Mouse (Mus musculus) megakaryocyte, embryonic 14.5 days (primary cell): ENCODE data around the gene Polr2l.

Experiments
- FLI1 ChIP-seq: IDR thresholded peaks from 2 replicates; pipeline ENCODE4 v1.6.1; 2012; ENCODE audit warnings: low read length, inconsistent platforms, mixed read lengths
- GATA1 ChIP-seq: IDR thresholded peaks from 3 replicates; pipeline ENCODE4 v1.6.1; 2012; ENCODE audit warnings: mixed read lengths, low read length, inconsistent platforms, borderline replicate concordance

GRCm38 (mm10) chr7:141440613-141441012 lies 34.3 kb downstream of the Polr2l start:
- no peak for TF ChIP-seq GATA1
- TF ChIP-seq FLI1 = no peak
